Mouse (Mus musculus) hindbrain, embryonic 13.5 days (tissue): ENCODE results near the gene Ybx3. TPM values are rescaled to one million over a fixed set of nuclear protein-coding genes. Genes with fewer than 3 reads are reported as not detected.
A peak's percentile ranks its signal among the peaks of the same experiment; 100 is the strongest.

ENCODE experiments used
- ATAC-seq: fragments of 200-750 bp; cut with Nextera tagmentation; 2 replicates; pipeline ENCODE4 v1.8.0; 2017; ENCODE audit warnings: moderate TSS enrichment; ENCODE audit not compliant: low FRiP score
- H3K27ac ChIP-seq: fragments of 300-500 bp; sonication (generic); 2 replicates; pipeline ENCODE4 v1.5.1; 2015; ENCODE audit warnings: inconsistent platforms, mild to moderate bottlenecking, moderate library complexity
- H3K27me3 ChIP-seq: fragments of 300-500 bp; sonication (generic); 2 replicates; pipeline ENCODE4 v1.6.1; 2015; ENCODE audit warnings: mild to moderate bottlenecking, inconsistent platforms
- H3K36me3 ChIP-seq: fragments of 300-500 bp; sonication (generic); 2 replicates; pipeline ENCODE4 v1.6.1; 2015; ENCODE audit warnings: mild to moderate bottlenecking, inconsistent platforms
- H3K4me1 ChIP-seq: fragments of 300-500 bp; sonication (generic); replicated peaks from 2 replicates; pipeline ENCODE4 v1.6.1; 2015; ENCODE audit warnings: inconsistent platforms
- H3K4me2 ChIP-seq: fragments of 300-500 bp; sonication (generic); 2 replicates; pipeline ENCODE4 v1.6.1; 2015; ENCODE audit warnings: inconsistent platforms, mild to moderate bottlenecking, moderate library complexity
- H3K4me3 ChIP-seq: fragments of 300-500 bp; sonication (generic); 2 replicates; pipeline ENCODE4 v1.5.1; 2015; ENCODE audit warnings: mild to moderate bottlenecking, inconsistent platforms
- H3K9ac ChIP-seq: fragments of 300-500 bp; sonication (generic); 2 replicates; pipeline ENCODE4 v1.6.1; 2015; ENCODE audit warnings: mild to moderate bottlenecking, inconsistent platforms
- H3K9me3 ChIP-seq: fragments of 300-500 bp; sonication (generic); 2 replicates; pipeline ENCODE4 v1.6.1; 2016; ENCODE audit warnings: inconsistent platforms
- WGBS: fragments of 180-500 bp; shearing (Covaris S2); methylation state at CpG from one replicate; pipeline ENCODE4 v1.1.7; 2015; 5-methylcytosine and 5-hydroxymethylcytosine counted together
- polyA plus RNA-seq: library from polyadenylated mRNA; unstranded; fragments of >200 nt; fragmentation: Nextera tagmentation; extraction: Ambion mirVana; gene quantifications from 2 replicates; pipeline ENCODE4 v1.2.1, GENCODE M21; 2015

Ybx3 gene
- polyA plus RNA-seq, 1 experiment from 2014 or later = 23.0 TPM

DNA sequence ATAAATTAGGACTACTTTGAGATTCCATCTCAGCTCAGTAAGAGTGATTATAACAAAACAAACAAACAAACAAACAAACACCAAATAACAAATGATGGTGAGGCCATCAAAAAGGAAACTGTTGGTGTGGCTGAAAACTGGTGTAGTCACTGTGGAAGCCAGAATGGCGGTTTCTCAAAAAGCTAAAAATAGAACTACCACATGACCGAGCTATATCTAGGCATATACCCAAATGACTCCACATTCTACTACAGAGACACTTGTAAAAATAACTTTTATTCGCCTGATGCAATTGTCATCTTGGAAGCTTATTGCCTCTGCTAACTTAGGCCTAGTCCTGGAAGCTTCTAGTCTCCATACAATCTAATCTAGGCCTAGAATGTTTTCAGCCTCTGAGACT, 16.0 kb upstream of the Ybx3 start:
- no peaks in the 10 kb centered on the region for H3K36me3 ChIP-seq
- 93% methylated on average over 3 of the region's 3 CpGs for WGBS
- no peak overlapping the region for H3K4me3 ChIP-seq

DNA sequence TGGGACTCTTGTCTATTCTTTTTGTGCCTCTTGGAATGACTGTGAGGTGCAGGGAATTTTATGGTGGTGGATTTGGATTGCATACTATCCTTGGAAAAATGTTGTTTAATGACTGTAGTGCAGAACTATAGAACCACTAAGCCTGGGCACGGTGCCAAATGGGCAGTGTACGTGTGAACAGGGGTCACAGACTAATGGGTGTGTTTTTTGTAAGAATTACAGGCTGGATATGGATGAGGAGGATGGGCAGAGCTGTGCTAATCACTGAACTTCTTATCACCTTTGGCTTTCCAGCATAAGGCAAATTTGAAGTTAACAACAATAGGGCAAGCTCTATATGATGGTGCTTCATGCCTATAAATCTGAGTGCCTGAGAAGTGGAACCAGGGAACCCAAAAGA, 14.8 kb upstream of the Ybx3 start:
- Histone ChIP-seq H3K27ac (no peak overlapping the region), H3K4me2 (no peak overlapping the region), H3K9ac (no peak overlapping the region), H3K27me3 (no peaks in the 10 kb centered on the region), H3K36me3 (no peaks in the 10 kb centered on the region), H3K4me1 (no peaks in the 10 kb centered on the region), H3K9me3 (no peaks in the 10 kb centered on the region), H3K4me3 (no peak overlapping the region)
- ATAC-seq = no peak
- 63% methylated on average over 2 of the region's 2 CpGs for WGBS

More for the DNA sequence above, 16.0 kb upstream of the Ybx3 start:
- H3K9me3 ChIP-seq = no peaks in the 10 kb centered on the region
- H3K9ac ChIP-seq = no peak overlapping the region
- ATAC-seq = no peak
- no peak overlapping the region for H3K4me2 ChIP-seq
- no peak overlapping the region for H3K27ac ChIP-seq
- H3K27me3 ChIP-seq = no peaks in the 10 kb centered on the region
- H3K4me1 ChIP-seq = no peaks in the 10 kb centered on the region

DNA sequence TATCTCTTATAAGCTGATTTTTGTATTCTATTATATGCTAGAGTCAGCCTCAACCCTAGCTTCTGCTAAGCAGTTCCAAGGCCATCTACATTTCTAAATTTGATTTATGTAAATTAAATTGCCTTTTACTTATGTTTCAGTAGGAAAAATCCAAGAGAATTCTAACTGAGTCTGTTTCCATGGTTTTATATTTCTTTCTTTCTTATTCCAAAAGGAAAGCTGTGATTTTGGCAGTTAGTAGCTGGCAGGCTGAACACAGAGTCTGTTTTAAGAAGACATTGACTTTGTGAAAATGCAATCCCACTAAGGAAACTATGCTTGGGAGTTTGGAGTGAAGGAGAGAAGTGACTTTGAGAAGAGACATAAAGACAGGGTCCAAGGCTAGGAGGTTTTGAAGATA, 14.3 kb upstream of the Ybx3 start:
- H3K27me3 ChIP-seq = no peaks in the 10 kb centered on the region
- H3K36me3 ChIP-seq = no peaks in the 10 kb centered on the region
- no peak overlapping the region for H3K9ac ChIP-seq
- no peak overlapping the region for H3K27ac ChIP-seq
- H3K4me2 ChIP-seq = no peak overlapping the region
- no peaks in the 10 kb centered on the region for H3K4me1 ChIP-seq
- no peak for ATAC-seq
- no peak overlapping the region for H3K4me3 ChIP-seq
- H3K9me3 ChIP-seq = no peaks in the 10 kb centered on the region

DNA sequence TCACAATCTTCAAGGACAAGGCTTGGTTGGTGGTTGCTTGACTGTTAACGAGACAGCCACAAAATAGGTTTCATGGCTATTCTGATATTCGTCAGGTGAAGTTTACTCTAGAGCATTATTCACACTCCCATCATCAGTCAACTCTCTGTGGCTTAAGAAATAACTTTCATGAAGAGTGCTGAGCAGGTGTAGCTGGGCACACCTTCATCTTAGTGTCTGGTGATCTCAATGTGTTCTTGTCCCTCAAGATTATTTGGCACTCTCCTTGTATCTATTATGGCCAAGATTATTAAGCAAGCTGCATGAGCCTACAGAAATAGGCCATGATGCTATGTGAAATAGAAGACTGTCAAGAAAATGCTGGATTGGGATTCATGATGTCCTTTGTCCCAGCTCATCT, 13.0 kb upstream of the Ybx3 start:
- Histone ChIP-seq H3K27me3 (no peaks in the 10 kb centered on the region), H3K4me3 (no peak overlapping the region), H3K9ac (no peak overlapping the region), H3K4me1 (no peaks in the 10 kb centered on the region), H3K4me2 (no peak overlapping the region), H3K9me3 (no peaks in the 10 kb centered on the region), H3K36me3 (no peaks in the 10 kb centered on the region), H3K27ac (no peak overlapping the region)
- 82% methylated on average over 2 of the region's 2 CpGs for WGBS
- ATAC-seq = no peak

- 84% methylated on average over 1 of the region's 1 CpGs for WGBS
- Histone ChIP-seq H3K27me3 (no peaks in the 10 kb centered on the region), H3K27ac (no peak overlapping the region), H3K4me2 (no peak overlapping the region), H3K36me3 (no peaks in the 10 kb centered on the region), H3K4me3 (no peak overlapping the region), H3K9ac (no peak overlapping the region), H3K4me1 (no peaks in the 10 kb centered on the region), H3K9me3 (no peaks in the 10 kb centered on the region)
- no peak for ATAC-seq
Observed at GRCm38 (mm10) chr6:131396650-131397049, 8.4 kb upstream of the Ybx3 start.

DNA sequence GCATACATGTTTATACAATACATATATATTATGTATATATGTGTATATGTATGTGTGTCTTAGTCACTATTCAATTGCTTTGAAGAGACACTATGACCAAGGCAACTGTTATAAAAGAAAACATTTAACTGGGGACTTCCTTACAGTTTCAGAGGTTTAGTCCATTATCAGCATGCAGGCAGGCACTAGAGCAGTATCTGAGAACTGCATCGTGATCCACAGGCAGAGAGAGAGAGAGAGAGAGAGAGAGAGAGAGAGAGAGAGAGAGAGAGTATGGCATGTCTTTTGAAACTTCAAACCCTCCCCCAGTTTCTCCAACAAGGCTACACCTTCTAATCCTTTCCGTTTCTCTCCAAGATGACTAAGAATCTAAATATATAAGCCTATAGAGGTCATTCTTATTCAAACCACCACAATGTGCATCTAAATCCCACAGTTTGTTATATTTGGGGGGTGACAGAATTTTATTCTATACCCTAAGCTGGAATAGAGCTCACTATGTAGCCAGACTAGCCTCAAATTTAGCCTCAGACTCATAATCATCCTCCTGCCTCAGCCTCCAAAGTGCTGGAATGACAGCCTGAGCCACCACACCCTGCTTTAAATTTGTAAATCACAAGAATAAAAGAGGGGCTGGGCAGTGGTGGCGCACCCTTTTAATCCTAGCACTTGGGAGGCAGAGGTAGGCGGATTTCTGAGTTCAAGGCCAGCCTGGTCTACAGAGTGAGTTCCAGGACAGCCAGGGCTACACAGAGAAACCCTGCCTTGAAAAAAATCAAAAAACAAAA, 5.8 kb upstream of the Ybx3 start:
- Histone ChIP-seq H3K9ac (no peak overlapping the region), H3K4me3 (no peak overlapping the region), H3K27me3 (peaks cover 8% of the 10 kb centered on the region; the same call in 1 of the 2 replicates), H3K4me2 (no peak overlapping the region), H3K4me1 (no peaks in the 10 kb centered on the region), H3K36me3 (no peaks in the 10 kb centered on the region), H3K27ac (no peak overlapping the region), H3K9me3 (no peaks in the 10 kb centered on the region)
- ATAC-seq = no peak
- WGBS = 82% methylated on average over 4 of the region's 4 CpGs

DNA sequence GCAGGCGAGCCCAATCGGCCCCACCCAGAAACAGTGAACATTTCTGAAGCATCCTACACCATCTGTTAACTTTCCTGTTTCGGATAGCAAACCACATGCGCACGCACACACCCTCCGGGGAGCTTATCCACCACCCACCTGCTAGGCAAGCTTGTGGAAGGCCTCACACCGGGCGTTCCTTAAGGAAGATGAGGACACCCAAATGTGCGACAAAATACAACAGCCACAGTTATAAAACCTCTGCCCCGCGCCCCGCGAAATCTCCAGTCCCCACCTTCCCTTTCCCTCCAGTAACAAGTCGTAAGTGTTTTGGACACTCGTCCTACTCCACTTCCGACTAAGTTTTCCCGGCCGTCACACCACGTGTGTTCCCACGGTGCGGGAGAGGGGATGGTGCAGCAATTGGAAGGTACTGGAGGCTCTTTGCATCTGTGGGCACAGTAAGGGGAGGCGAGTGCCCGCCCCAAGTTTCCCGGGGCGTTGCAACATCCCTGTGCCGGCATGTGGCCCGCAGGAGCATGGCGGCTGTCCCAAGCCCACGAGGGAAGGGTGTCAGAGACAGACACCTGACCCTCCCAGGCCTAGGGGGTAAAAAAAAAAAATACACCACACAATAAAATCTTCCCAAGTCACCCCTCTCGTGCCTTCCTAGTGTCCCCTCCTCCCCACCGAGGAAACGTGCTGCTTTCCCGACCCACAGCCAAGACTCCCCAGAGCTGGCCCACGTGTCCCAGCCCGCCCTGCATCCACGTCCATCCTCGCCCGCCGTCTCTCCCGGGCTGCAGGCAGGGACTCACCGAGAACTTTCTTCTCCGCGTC, 846 bp downstream of the Ybx3 start:
- Histone ChIP-seq H3K9me3 (no peaks in the 10 kb centered on the region), H3K9ac (peak overlapping the region; percentile 85), H3K36me3 (no peaks in the 10 kb centered on the region), H3K27ac (peak overlapping the region; percentile 84), H3K4me1 (peaks cover 28% of the 10 kb centered on the region), H3K27me3 (peaks cover 8% of the 10 kb centered on the region; the same call in 1 of the 2 replicates), H3K4me3 (peak overlapping the region; percentile 90), H3K4me2 (peak overlapping the region; percentile 93)
- WGBS = 0% methylated on average over 43 of the region's 43 CpGs
- ATAC-seq = peak; percentile 71

- Histone ChIP-seq H3K9ac (peak overlapping the region; percentile 85; the same call in 1 of the 2 replicates), H3K4me2 (peak overlapping the region; percentile 93), H3K4me3 (peak overlapping the region; percentile 90), H3K27me3 (peaks cover 8% of the 10 kb centered on the region; the same call in 1 of the 2 replicates), H3K9me3 (no peaks in the 10 kb centered on the region), H3K4me1 (peaks cover 33% of the 10 kb centered on the region), H3K27ac (no peak overlapping the region), H3K36me3 (no peaks in the 10 kb centered on the region)
- no peak for ATAC-seq
- WGBS = 51% methylated on average over 9 of the region's 9 CpGs
Observed at GRCm38 (mm10) chr6:131386416-131387019, 1.8 kb downstream of the Ybx3 start.

DNA sequence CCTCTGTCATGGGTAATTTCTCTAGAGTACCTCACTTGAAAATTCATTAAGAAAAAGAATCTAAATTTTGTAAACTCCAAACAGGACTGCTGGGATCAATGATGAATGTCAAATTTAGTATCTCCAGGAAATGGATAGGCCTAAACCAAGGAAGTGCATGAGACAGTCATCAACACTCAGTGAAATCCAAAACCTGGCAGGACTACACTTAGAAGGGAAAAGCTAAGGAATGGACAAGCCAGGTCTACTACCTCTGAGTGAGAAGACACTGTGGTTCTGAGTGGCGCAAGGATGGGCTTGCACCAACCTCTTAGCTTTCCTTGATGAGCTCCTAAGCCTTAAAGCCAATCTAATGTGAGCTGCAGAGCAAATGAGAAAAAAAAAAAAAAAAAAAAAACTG, 2.8 kb downstream of the Ybx3 start:
- no peak for ATAC-seq
- Histone ChIP-seq H3K4me3 (no peak overlapping the region), H3K27me3 (peaks cover 8% of the 10 kb centered on the region; the same call in 1 of the 2 replicates), H3K36me3 (peaks cover under 1% of the 10 kb centered on the region; the same call in 1 of the 2 replicates), H3K4me1 (peaks cover 33% of the 10 kb centered on the region), H3K4me2 (no peak overlapping the region), H3K27ac (no peak overlapping the region), H3K9ac (no peak overlapping the region), H3K9me3 (no peaks in the 10 kb centered on the region)
- WGBS = 90% methylated on average over 1 of the region's 1 CpGs

GRCm38 (mm10) chr6:131383713-131384330, 4.5 kb downstream of the Ybx3 start:
- WGBS = 60% methylated on average over 6 of the region's 6 CpGs
- H3K27ac ChIP-seq = no peak overlapping the region
- H3K27me3 ChIP-seq = no peaks in the 10 kb centered on the region
- no peaks in the 10 kb centered on the region for H3K9me3 ChIP-seq
- peaks cover 31% of the 10 kb centered on the region for H3K4me1 ChIP-seq
- no peak for ATAC-seq
- peaks cover 14% of the 10 kb centered on the region for H3K36me3 ChIP-seq
- no peak overlapping the region for H3K9ac ChIP-seq
- no peak overlapping the region for H3K4me2 ChIP-seq
- H3K4me3 ChIP-seq = no peak overlapping the region

- Histone ChIP-seq H3K27me3 (no peaks in the 10 kb centered on the region), H3K4me1 (peaks cover 29% of the 10 kb centered on the region), H3K9me3 (no peaks in the 10 kb centered on the region), H3K9ac (no peak overlapping the region), H3K4me3 (no peak overlapping the region), H3K36me3 (peaks cover 22% of the 10 kb centered on the region), H3K4me2 (no peak overlapping the region), H3K27ac (no peak overlapping the region)
- WGBS = 70% methylated on average over 3 of the region's 3 CpGs
- ATAC-seq = no peak
Observed at GRCm38 (mm10) chr6:131382984-131383337, 5.3 kb downstream of the Ybx3 start.
